Mouse (Mus musculus) heart, embryonic 13.5 days (tissue): ENCODE results near the gene Chek2. TPM values are rescaled to one million over a fixed set of nuclear protein-coding genes. Genes with fewer than 3 reads are reported as not detected.

Source experiments
- ATAC-seq: fragments of 200-750 bp; cut with Nextera tagmentation; 2 replicates; pipeline ENCODE4 v1.8.0; 2017; ENCODE audit warnings: moderate TSS enrichment; ENCODE audit not compliant: insufficient number of reproducible peaks, low FRiP score, low TSS enrichment; ENCODE audit errors: extremely low read depth
- H3K27ac ChIP-seq: fragments of 300-500 bp; sonication (generic); replicated peaks from 2 replicates; pipeline ENCODE4 v1.5.1; 2015; ENCODE audit warnings: moderate library complexity, mild to moderate bottlenecking, inconsistent platforms
- H3K27me3 ChIP-seq: fragments of 300-500 bp; sonication (generic); replicated peaks from 2 replicates; pipeline ENCODE4 v1.6.1; 2015; ENCODE audit warnings: mild to moderate bottlenecking, inconsistent platforms
- H3K36me3 ChIP-seq: fragments of 300-500 bp; sonication (generic); 2 replicates; pipeline ENCODE4 v1.6.1; 2015; ENCODE audit warnings: mild to moderate bottlenecking, inconsistent platforms
- H3K4me1 ChIP-seq: fragments of 300-500 bp; sonication (generic); 2 replicates; pipeline ENCODE4 v1.6.1; 2015; ENCODE audit warnings: inconsistent platforms
- H3K4me2 ChIP-seq: fragments of 300-500 bp; sonication (generic); 2 replicates; pipeline ENCODE4 v1.6.1; 2015; ENCODE audit warnings: inconsistent platforms, mild to moderate bottlenecking, moderate library complexity
- H3K4me3 ChIP-seq: fragments of 300-500 bp; sonication (generic); 2 replicates; pipeline ENCODE4 v1.5.1; 2015; ENCODE audit warnings: moderate library complexity, mild to moderate bottlenecking, inconsistent platforms
- H3K9ac ChIP-seq: fragments of 300-500 bp; sonication (generic); 2 replicates; pipeline ENCODE4 v1.6.1; 2015; ENCODE audit warnings: inconsistent platforms, mild to moderate bottlenecking, moderate library complexity
- H3K9me3 ChIP-seq: fragments of 300-500 bp; sonication (generic); 2 replicates; pipeline ENCODE4 v1.6.1; 2016; ENCODE audit warnings: inconsistent platforms
- WGBS: fragments of 180-500 bp; shearing (Covaris S2); methylation state at CpG from one replicate; pipeline ENCODE4 v1.1.7; 2015; ENCODE audit warnings: mixed read lengths; 5-methylcytosine and 5-hydroxymethylcytosine counted together
- polyA plus RNA-seq: library from polyadenylated mRNA; unstranded; fragments of >200 nt; fragmentation: Nextera tagmentation; extraction: Ambion mirVana; gene quantifications from 2 replicates; pipeline ENCODE4 v1.2.1, GENCODE M21; 2015

Chek2 gene
- polyA plus RNA-seq, 1 experiment from 2014 or later = 18.2 TPM

DNA sequence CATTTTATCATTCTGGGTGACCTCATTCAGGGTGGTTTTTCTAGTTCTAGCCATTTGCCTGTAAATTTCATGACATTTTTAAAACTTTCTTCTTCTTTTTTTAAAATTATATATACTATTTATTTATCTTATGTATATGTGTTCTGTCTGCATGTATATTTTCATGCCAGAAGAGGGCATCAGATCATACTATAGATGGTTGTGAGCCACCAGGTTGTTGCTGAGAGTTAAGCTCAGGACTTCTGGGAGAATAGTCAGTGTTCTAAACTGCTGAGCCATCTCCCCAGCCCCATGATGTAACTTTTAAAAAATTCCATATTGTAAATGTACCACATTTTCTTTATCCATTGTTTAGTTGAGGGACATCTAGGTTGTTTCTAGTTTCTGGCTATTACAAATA, 69.1 kb downstream of the Chek2 start:
- peaks cover 17% of the 10 kb centered on the region for H3K36me3 ChIP-seq
- peaks cover 25% of the 10 kb centered on the region for H3K4me1 ChIP-seq
- H3K9ac ChIP-seq = no peak overlapping the region
- H3K4me2 ChIP-seq = no peak overlapping the region
- no peak overlapping the region for H3K27ac ChIP-seq
- no peaks in the 10 kb centered on the region for H3K27me3 ChIP-seq
- ATAC-seq = no peak
- H3K9me3 ChIP-seq = no peaks in the 10 kb centered on the region; the same call in 1 of the 2 replicates
- H3K4me3 ChIP-seq = no peak overlapping the region

DNA sequence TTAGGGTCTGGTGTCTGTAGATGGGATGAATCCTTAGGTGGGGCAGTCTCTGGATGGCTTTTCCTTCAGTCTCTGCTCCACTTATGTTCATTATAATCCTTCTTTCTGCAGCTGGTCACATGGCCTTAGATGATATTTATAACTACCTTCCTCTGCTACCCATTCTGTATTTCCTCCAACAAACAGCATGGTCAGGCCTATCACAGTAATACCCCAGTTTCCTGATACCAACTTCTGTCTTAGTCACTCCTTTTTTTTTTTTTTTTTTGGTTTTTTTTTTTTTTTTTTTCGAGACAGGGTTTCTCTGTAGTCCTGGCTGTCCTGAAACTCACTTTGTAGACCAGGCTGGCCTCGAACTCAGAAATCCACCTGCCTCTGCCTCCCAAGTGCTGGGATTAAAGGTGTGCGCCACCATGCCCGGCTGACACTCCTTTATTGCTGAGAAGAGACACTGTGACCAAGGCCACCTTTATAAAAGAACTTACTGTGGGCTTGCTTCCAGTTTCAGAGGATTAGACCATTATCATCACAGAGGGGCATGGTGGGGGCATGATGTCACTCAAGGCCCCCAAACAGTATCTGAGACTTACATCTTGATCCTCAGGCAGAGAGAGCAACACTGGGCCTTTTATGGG, 70.3 kb downstream of the Chek2 start:
- Histone ChIP-seq H3K4me2 (no peak overlapping the region), H3K9me3 (no peaks in the 10 kb centered on the region; the same call in 1 of the 2 replicates), H3K4me3 (no peak overlapping the region), H3K36me3 (peaks cover 14% of the 10 kb centered on the region), H3K4me1 (peaks cover 25% of the 10 kb centered on the region), H3K9ac (no peak overlapping the region), H3K27ac (no peak overlapping the region), H3K27me3 (no peaks in the 10 kb centered on the region)
- ATAC-seq = no peak
- WGBS = 67% methylated on average over 4 of the region's 4 CpGs

DNA sequence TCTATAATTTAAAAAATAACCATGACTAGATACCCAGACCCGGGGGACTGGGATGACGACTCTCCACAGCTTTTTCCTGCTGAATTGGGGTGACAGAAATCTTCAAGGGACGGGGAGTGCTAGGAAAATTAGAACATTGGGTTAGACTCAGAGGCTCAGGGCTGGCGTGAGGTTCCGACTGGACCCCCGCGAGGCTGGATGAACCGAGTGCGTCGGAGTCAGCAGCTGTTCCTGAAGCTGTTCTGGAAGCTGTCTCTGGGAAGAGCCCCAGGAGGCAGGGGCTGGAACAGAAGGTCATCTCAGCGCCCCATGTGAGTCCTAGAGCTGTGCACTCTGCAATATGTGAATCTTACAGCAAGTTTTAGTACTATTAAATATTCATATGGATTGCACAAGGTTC, 75.1 kb downstream of the Chek2 start:
- H3K36me3 ChIP-seq = no peaks in the 10 kb centered on the region
- no peak overlapping the region for H3K27ac ChIP-seq
- H3K9ac ChIP-seq = no peak overlapping the region
- WGBS = 74% methylated on average over 11 of the region's 11 CpGs
- H3K4me1 ChIP-seq = peaks cover 34% of the 10 kb centered on the region
- H3K9me3 ChIP-seq = no peaks in the 10 kb centered on the region
- no peak for ATAC-seq
- H3K27me3 ChIP-seq = no peaks in the 10 kb centered on the region
- H3K4me3 ChIP-seq = no peak overlapping the region
- H3K4me2 ChIP-seq = no peak overlapping the region

DNA sequence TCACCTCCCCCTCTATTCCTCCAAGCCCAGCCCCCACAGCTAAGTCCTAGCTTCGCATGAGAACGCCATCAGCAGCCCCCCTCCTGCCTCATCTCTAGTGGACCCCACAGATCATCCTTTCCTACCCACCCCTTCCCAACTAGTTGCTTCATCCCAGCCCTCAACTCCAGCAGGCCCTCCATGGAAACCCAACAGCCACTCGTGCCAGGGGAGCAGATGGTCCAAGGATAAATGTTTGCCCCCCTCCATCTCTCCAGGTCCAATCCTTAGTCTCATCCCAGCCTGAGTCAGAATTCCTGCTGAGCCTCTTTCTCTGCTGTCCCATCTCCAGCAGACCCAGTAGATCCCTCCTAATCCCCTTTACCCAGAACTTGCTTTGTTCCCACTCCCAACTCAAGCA, 76.5 kb downstream of the Chek2 start:
- Histone ChIP-seq H3K4me2 (no peak overlapping the region), H3K36me3 (no peaks in the 10 kb centered on the region), H3K27ac (no peak overlapping the region), H3K9ac (no peak overlapping the region), H3K4me3 (no peak overlapping the region), H3K27me3 (no peaks in the 10 kb centered on the region), H3K4me1 (peaks cover 25% of the 10 kb centered on the region), H3K9me3 (no peaks in the 10 kb centered on the region)
- ATAC-seq = no peak
- 75% methylated on average over 3 of the region's 3 CpGs for WGBS

DNA sequence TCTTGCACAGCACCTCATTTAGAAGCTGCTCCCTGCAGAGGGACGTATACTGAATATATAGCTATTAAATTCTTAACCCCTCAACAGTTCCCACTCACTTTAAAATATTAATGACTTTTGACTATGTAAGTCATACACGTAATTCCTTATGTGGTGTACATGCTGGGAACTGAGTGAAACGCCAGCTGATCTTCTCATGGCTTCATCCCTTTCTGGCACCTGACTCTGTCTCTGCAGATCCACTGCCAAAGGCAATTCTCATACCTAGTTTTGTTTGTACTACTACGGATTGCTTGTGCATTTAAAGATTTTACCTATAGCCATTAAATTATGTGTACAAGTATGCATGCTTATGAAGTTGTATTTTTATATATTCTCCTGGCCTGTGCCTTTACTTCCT, 79.8 kb downstream of the Chek2 start:
- ATAC-seq = no peak
- Histone ChIP-seq H3K9ac (no peak overlapping the region), H3K36me3 (no peaks in the 10 kb centered on the region), H3K27ac (no peak overlapping the region), H3K4me2 (no peak overlapping the region), H3K9me3 (no peaks in the 10 kb centered on the region), H3K4me1 (peaks cover 19% of the 10 kb centered on the region), H3K27me3 (no peaks in the 10 kb centered on the region), H3K4me3 (no peak overlapping the region)
- WGBS = 83% methylated on average over 4 of the region's 4 CpGs

DNA sequence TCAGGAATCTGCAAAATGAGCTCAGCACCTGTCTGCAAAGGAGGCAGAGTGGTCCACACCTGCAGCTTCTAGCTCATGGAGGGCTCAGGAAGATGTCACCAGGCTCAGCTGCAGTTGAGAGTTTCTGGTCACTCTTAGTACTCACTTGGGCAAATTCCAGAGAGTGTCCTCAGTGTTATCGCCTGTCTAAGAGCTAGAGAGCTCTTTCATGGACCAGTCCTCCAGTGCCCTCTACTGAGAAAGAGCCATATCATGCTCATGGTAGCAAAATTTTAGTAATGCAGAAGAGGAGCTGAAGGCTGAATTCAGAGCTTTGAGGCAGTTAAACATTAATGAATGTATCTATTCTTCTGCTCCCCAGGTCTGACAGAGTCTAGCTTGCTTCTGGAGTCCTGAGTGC, 83.6 kb downstream of the Chek2 start:
- Histone ChIP-seq H3K36me3 (no peaks in the 10 kb centered on the region), H3K4me3 (no peak overlapping the region)
- 7% methylated on average over 1 of the region's 1 CpGs for WGBS

More for the DNA sequence above, 83.6 kb downstream of the Chek2 start:
- Histone ChIP-seq H3K4me1 (peaks cover 5% of the 10 kb centered on the region), H3K27ac (no peak overlapping the region), H3K27me3 (no peaks in the 10 kb centered on the region), H3K9me3 (no peaks in the 10 kb centered on the region), H3K4me2 (no peak overlapping the region), H3K9ac (no peak overlapping the region)
- ATAC-seq = no peak

Other genes starting within 250 kb of the Chek2 start
- gene Noc4l, start 186.6 kb upstream of the Chek2 start, polyA plus RNA-seq = 32.3 and 33.7 TPM in 2 replicates
- 11.3 and 13.9 TPM in 2 replicates for gene Ddx51, start 186.5 kb upstream of the Chek2 start, polyA plus RNA-seq
- gene Ep400, start 69.3 kb upstream of the Chek2 start, polyA plus RNA-seq = 26.5 and 27.0 TPM in 2 replicates
- gene Pus1, start 59.3 kb upstream of the Chek2 start, polyA plus RNA-seq = 32.6 and 39.3 TPM in 2 replicates
- gene Ulk1, start 29.9 kb upstream of the Chek2 start, polyA plus RNA-seq = 10.6 and 11.8 TPM in 2 replicates
- gene Hscb, start 202 bp upstream of the Chek2 start, polyA plus RNA-seq = 28.3 and 29.7 TPM in 2 replicates
- gene Ttc28, start 39.8 kb downstream of the Chek2 start, polyA plus RNA-seq = 5.7 and 7.6 TPM in 2 replicates